Mouse (Mus musculus): ENCODE measurements at regions not wholly inside any gene's neighbourhood (a gene's known extent, or its start where the extent isn't known, plus 50 kb on each side); places are given as distances from the start of the nearest gene placed in this dataset.

- no peak overlapping the region for H3K27ac ChIP-seq (ENCODE audit: control insufficient read depth, low read depth, low read length)
- TF ChIP-seq SMC3 (IDR thresholded peaks at IDR 0.05; ENCODE audit: low read depth, low read length) (no peak), MYB (IDR thresholded peaks at IDR 0.05; ENCODE audit: low read depth, low read length) (no peak), E2F4 (IDR thresholded peaks at IDR 0.05; ENCODE audit: borderline replicate concordance, low read depth, low read length) (no peak), ETS1 (IDR thresholded peaks at IDR 0.05; ENCODE audit: low read depth, low read length) (no peak), RAD21 (IDR thresholded peaks at IDR 0.05; ENCODE audit: low read depth, low read length) (no peak), USF2 (IDR thresholded peaks at IDR 0.05; ENCODE audit: borderline replicate concordance in 1 of 2, insufficient read depth in 1 of 2, low read depth in 1 of 2, low read length in 2 of 2) (no peak), KAT2A (conservative IDR thresholded peaks at IDR 0.05; ENCODE audit: low read depth, low read length) (no peak), ZC3H11A (IDR thresholded peaks at IDR 0.05; ENCODE audit: low read depth, low read length) (no peak), USF1 (IDR thresholded peaks at IDR 0.05; ENCODE audit: low read depth, low read length) (no peak), TCF12 (IDR thresholded peaks at IDR 0.05; ENCODE audit: low read depth, low read length) (no peak), MYC (IDR thresholded peaks at IDR 0.05; ENCODE audit: low read depth, low read length) (no peak), MAFK (IDR thresholded peaks at IDR 0.05; ENCODE audit: borderline replicate concordance, low read depth, low read length) (no peak), MAZ (IDR thresholded peaks at IDR 0.05; ENCODE audit: low read depth, low read length) (no peak), CHD2 (IDR thresholded peaks at IDR 0.05; ENCODE audit: low read length) (no peak)
- H3K9ac ChIP-seq (ENCODE audit: control insufficient read depth, low read depth, low read length, poor library complexity, severe bottlenecking): no peak overlapping the region
- H3K4me1 ChIP-seq (ENCODE audit: control insufficient read depth in 1 of 2, insufficient read depth in 2 of 2, low read length in 2 of 2): no peaks in the 10 kb centered on the region
- H3K4me3 ChIP-seq (ENCODE audit: control insufficient read depth in 1 of 2, insufficient read depth in 1 of 2, low read depth in 2 of 2, low read length in 2 of 2): no peak overlapping the region
- no peak for DNase-seq (ENCODE audit: low read depth, low spot score)
- no peaks in the 10 kb centered on the region for H3K79me2 ChIP-seq (ENCODE audit: control insufficient read depth, insufficient read depth, low read length, poor library complexity)
- H3K27me3 ChIP-seq (ENCODE audit: control insufficient read depth in 1 of 2, insufficient read depth in 2 of 2, low read length in 2 of 2): no peaks in the 10 kb centered on the region
- no peaks in the 10 kb centered on the region for H3K36me3 ChIP-seq (ENCODE audit: control insufficient read depth in 1 of 2, insufficient read depth in 2 of 2, low read length in 2 of 2)
- no peaks in the 10 kb centered on the region for H3K9me3 ChIP-seq (replicated peaks; ENCODE audit: insufficient read depth, low read length)
Observed at GRCm38 (mm10) chr4:105469300-105469821, 312.2 kb downstream of the Plpp3 start.

DNA sequence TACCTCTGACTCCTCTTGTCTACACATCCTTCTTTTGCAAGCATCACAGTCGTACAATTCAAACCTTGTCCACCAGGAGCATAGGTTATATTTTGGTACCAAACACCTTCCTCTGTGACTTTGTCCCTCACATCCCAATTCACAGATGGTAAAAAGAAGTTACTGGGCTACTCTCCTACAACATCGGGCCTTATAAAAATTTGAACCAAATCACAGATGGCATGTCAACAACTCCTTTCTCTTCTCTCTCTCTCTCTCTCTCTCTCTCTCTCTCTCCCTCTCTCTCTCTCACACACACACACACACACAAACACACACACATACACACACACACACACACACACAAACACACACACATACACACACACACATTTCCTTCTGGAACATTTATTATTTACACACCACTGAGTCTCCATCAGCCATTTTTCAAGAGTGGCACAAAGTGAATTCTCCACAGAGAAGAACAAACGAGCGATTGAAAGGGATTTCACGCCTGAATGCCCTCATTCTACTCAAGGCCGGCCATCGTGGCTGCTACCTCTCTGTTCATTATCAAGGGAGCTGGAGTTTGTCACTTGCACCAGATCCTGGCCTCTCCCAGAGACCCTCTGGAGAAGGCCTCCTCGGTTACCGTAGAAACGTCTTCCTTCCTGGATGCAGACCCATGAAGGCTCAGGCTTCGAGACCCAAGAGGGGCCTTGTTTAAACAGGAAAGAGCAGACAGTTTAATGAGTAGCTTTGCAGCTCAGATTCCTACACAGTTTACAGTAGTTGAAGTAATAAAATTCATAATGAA is 314.7 kb upstream of the Gm12728 start:
- Histone ChIP-seq H3K79me2 (ENCODE audit: control insufficient read depth, insufficient read depth, low read length, poor library complexity) (no peaks in the 10 kb centered on the region), H3K9ac (ENCODE audit: control insufficient read depth, low read depth, low read length, poor library complexity, severe bottlenecking) (no peak overlapping the region), H3K27me3 (ENCODE audit: control insufficient read depth in 1 of 2, insufficient read depth in 2 of 2, low read length in 2 of 2) (no peaks in the 10 kb centered on the region), H3K4me3 (ENCODE audit: control insufficient read depth in 1 of 2, insufficient read depth in 1 of 2, low read depth in 2 of 2, low read length in 2 of 2) (no peak overlapping the region), H3K9me3 (replicated peaks; ENCODE audit: insufficient read depth, low read length) (no peaks in the 10 kb centered on the region), H3K27ac (ENCODE audit: control insufficient read depth, low read depth, low read length) (no peak overlapping the region), H3K4me1 (ENCODE audit: control insufficient read depth in 1 of 2, insufficient read depth in 2 of 2, low read length in 2 of 2) (no peaks in the 10 kb centered on the region), H3K36me3 (ENCODE audit: control insufficient read depth in 1 of 2, insufficient read depth in 2 of 2, low read length in 2 of 2) (no peaks in the 10 kb centered on the region)
- DNase-seq (ENCODE audit: low read depth, low spot score): no peak
- no peak for TF ChIP-seq USF1 (IDR thresholded peaks at IDR 0.05; ENCODE audit: low read depth, low read length)
- TF ChIP-seq MAX (IDR thresholded peaks at IDR 0.05; ENCODE audit: low read length): no peak
- no peak for TF ChIP-seq MXI1 (IDR thresholded peaks at IDR 0.05; ENCODE audit: low read depth, low read length)
- no peak for TF ChIP-seq UBTF (IDR thresholded peaks at IDR 0.05; ENCODE audit: borderline replicate concordance, insufficient read depth, low read depth, low read length)
- no peak for TF ChIP-seq SIN3A (IDR thresholded peaks at IDR 0.05; ENCODE audit: low read length)
- TF ChIP-seq CHD1 (IDR thresholded peaks at IDR 0.05; ENCODE audit: low read depth, low read length): no peak
- no peak for TF ChIP-seq POLR2AphosphoS5 (IDR thresholded peaks at IDR 0.05; ENCODE audit: borderline replicate concordance, low read depth, low read length)
- TF ChIP-seq BHLHE40 (IDR thresholded peaks at IDR 0.05; ENCODE audit: borderline replicate concordance, low read depth, low read length): no peak
- TF ChIP-seq TCF12 (IDR thresholded peaks at IDR 0.05; ENCODE audit: low read depth, low read length): no peak
- no peak for TF ChIP-seq ZMIZ1 (IDR thresholded peaks at IDR 0.05; ENCODE audit: low read depth, low read length)
- TF ChIP-seq ZNF384 (IDR thresholded peaks at IDR 0.05; ENCODE audit: low read depth, low read length): no peak
- TF ChIP-seq ETS1 (IDR thresholded peaks at IDR 0.05; ENCODE audit: low read depth, low read length): no peak
- no peak for TF ChIP-seq MYB (IDR thresholded peaks at IDR 0.05; ENCODE audit: low read depth, low read length)
- no peak for TF ChIP-seq EP300 (IDR thresholded peaks at IDR 0.05; ENCODE audit: low read depth in 1 of 2, low read length in 2 of 2)
- TF ChIP-seq SMC3 (IDR thresholded peaks at IDR 0.05; ENCODE audit: low read depth, low read length): no peak
- no peak for TF ChIP-seq POLR2AphosphoS2 (IDR thresholded peaks at IDR 0.05; ENCODE audit: low read length)
